Mouse (Mus musculus) forebrain, embryonic 16.5 days (tissue): ENCODE data around the gene Gm10260. TPM values are rescaled to one million over a fixed set of nuclear protein-coding genes. Genes with fewer than 3 reads are reported as not detected.

Source experiments
- ATAC-seq: fragments of 200-750 bp; cut with Nextera tagmentation; 2 replicates; pipeline ENCODE4 v1.8.0; 2017; ENCODE audit warnings: mild to moderate bottlenecking, moderate library complexity
- H3K27ac ChIP-seq: fragments of 300-500 bp; sonication (generic); 2 replicates; pipeline ENCODE4 v1.5.1; 2014; ENCODE audit warnings: low read length, control low read depth
- H3K27me3 ChIP-seq: fragments of 300-500 bp; sonication (generic); replicated peaks from 2 replicates; pipeline ENCODE4 v1.6.1; 2014; ENCODE audit warnings: low read length; ENCODE audit not compliant: control insufficient read depth, insufficient read depth
- H3K36me3 ChIP-seq: fragments of 300-500 bp; sonication (generic); 2 replicates; pipeline ENCODE4 v1.6.1; 2014; ENCODE audit not compliant: control insufficient read depth, insufficient read depth
- H3K4me1 ChIP-seq: fragments of 300-500 bp; sonication (generic); replicated peaks from 2 replicates; pipeline ENCODE4 v1.6.1; 2014; ENCODE audit warnings: low read length; ENCODE audit not compliant: control insufficient read depth, insufficient read depth
- H3K4me2 ChIP-seq: fragments of 300-500 bp; sonication (generic); 2 replicates; pipeline ENCODE4 v1.6.1; 2014; ENCODE audit warnings: mild to moderate bottlenecking, low read length, control low read depth
- H3K4me3 ChIP-seq: fragments of 300-500 bp; sonication (generic); replicated peaks from 2 replicates; pipeline ENCODE4 v1.5.1; 2014; ENCODE audit warnings: mild to moderate bottlenecking, low read length, control low read depth
- H3K9ac ChIP-seq: fragments of 300-500 bp; sonication (generic); replicated peaks from 2 replicates; pipeline ENCODE4 v1.6.1; 2014; ENCODE audit warnings: low read depth, low read length, control low read depth
- H3K9me3 ChIP-seq: fragments of 300-500 bp; sonication (generic); 2 replicates; pipeline ENCODE4 v1.6.1; 2016; ENCODE audit warnings: low read length; ENCODE audit not compliant: control insufficient read depth
- WGBS: fragments of 180-500 bp; shearing (Covaris S2); extraction: QIAGEN DNeasy Blood & Tissue Kit; methylation state at CpG from one replicate; pipeline ENCODE4 v1.1.7; 2014; 5-methylcytosine and 5-hydroxymethylcytosine counted together
- polyA plus RNA-seq: library from polyadenylated mRNA; unstranded; fragments of >200 nt; fragmentation: Nextera tagmentation; extraction: Ambion mirVana; gene quantifications from 2 replicates; pipeline ENCODE4 v1.2.1, GENCODE M21; 2015

Gene Gm10260
- polyA plus RNA-seq, 1 experiment from 2014 or later, result 3.3 TPM

GRCm38 (mm10) chr13:97734760-97735159 is 25.7 kb downstream of the Gm10260 start:
- no peak overlapping the region for H3K4me2 ChIP-seq
- peaks cover 3% of the 10 kb centered on the region for H3K4me1 ChIP-seq
- no peaks in the 10 kb centered on the region for H3K27me3 ChIP-seq
- no peaks in the 10 kb centered on the region for H3K9me3 ChIP-seq
- H3K36me3 ChIP-seq, result no peaks in the 10 kb centered on the region
- no peak overlapping the region for H3K27ac ChIP-seq
- WGBS, result 95% methylated on average over 3 of the region's 3 CpGs
- no peak for ATAC-seq
- H3K9ac ChIP-seq, result no peak overlapping the region
- H3K4me3 ChIP-seq, result no peak overlapping the region

DNA sequence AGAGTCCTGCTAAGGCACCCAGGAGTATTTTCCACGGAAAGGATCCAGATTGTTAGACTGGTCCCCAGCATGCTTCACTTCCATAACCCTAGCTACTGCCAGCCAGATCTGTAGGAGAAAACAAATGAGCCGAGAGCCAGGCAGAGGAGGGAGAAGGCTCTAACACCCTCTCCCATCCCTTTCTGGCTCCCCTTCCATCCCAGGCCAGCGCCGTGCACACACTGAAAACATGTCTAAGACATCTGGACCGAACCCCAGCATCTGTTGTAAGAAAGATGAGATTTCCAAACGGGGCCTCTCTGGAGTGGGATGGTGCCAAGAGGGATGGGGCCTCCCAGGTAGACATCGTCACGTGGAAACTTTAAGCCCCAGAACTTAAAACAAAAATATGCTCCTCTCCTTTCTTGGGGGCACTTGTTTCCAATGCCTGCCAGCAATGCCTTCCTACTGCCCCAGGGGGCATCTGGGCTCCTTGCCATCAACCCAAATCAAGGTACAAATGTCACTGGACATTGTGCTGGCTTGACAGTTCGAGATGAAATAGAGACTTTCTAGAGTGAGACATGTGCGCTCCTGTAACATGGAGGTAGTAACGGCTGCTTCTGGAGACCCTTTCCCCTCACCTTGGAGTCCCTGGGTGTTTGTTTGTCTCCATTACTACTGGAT is 35.1 kb downstream of the Gm10260 start:
- Histone ChIP-seq H3K4me2 (no peak overlapping the region), H3K4me1 (peaks cover 8% of the 10 kb centered on the region), H3K36me3 (no peaks in the 10 kb centered on the region), H3K9me3 (no peaks in the 10 kb centered on the region), H3K27me3 (no peaks in the 10 kb centered on the region), H3K4me3 (no peak overlapping the region), H3K27ac (no peak overlapping the region), H3K9ac (no peak overlapping the region)
- 57% methylated on average over 11 of the region's 11 CpGs for WGBS
- ATAC-seq, result 0 out of 2 replicates have a peak, but pooled peaks have one; percentile 28

DNA sequence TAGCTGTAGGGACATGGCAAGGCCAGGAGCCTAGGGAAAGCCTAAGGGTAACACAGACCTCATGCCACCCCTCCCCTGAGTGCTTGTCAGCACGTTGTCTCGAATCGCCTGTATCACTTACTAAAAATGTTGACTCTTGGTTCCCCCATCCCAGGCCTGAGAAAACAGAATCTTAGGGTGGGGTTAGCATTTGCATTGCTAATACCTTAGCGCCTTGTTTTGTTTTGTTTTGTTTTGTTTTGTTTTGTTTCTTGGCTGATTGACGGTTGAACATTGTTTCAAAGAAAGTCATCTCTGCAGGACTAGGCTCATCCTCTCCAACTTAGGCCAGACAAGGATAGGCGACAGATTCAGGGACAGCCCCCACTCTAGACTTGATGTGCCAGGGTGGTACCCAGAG is 35.9 kb downstream of the Gm10260 start:
- no peak for ATAC-seq
- Histone ChIP-seq H3K4me3 (no peak overlapping the region), H3K27ac (no peak overlapping the region), H3K9me3 (no peaks in the 10 kb centered on the region), H3K36me3 (no peaks in the 10 kb centered on the region), H3K4me1 (peaks cover 8% of the 10 kb centered on the region), H3K4me2 (no peak overlapping the region), H3K27me3 (no peaks in the 10 kb centered on the region), H3K9ac (no peak overlapping the region)
- WGBS, result 68% methylated on average over 6 of the region's 6 CpGs

- H3K27me3 ChIP-seq, result no peaks in the 10 kb centered on the region
- no peaks in the 10 kb centered on the region for H3K36me3 ChIP-seq
- no peaks in the 10 kb centered on the region for H3K9me3 ChIP-seq
- H3K9ac ChIP-seq, result no peak overlapping the region
- H3K4me2 ChIP-seq, result no peak overlapping the region
- H3K27ac ChIP-seq, result no peak overlapping the region
- no peak overlapping the region for H3K4me3 ChIP-seq
- no peak for ATAC-seq
- 83% methylated on average over 8 of the region's 8 CpGs for WGBS
- H3K4me1 ChIP-seq, result no peaks in the 10 kb centered on the region; the same call in 1 of the 2 replicates
Measured at GRCm38 (mm10) chr13:97712506-97713275, 47.7 kb downstream of the Gm10260 start.

DNA sequence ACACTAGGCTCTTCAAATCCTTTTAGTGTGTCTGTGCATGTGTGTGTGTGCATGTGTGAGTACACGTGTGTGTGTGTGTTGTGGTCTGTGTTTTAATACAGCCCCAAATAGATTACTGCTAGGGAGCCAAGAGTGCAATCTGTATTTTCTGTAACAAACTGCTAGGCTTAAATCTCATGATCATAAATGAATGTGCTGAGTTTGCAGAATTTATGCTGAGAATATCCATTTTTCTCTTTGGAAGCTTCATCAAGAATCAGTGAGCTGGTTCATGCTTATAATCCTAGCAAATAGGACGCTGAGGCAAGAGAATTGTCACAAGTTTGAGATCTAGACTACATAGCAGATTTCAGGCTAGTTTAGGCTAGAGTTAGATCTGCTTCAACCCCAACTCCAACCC is 48.9 kb downstream of the Gm10260 start:
- H3K27me3 ChIP-seq, result no peaks in the 10 kb centered on the region
- WGBS, result 91% methylated on average over 2 of the region's 2 CpGs
- no peak overlapping the region for H3K4me2 ChIP-seq
- H3K9me3 ChIP-seq, result no peaks in the 10 kb centered on the region
- no peak for ATAC-seq
- no peak overlapping the region for H3K4me3 ChIP-seq
- H3K9ac ChIP-seq, result no peak overlapping the region
- no peaks in the 10 kb centered on the region; the same call in 1 of the 2 replicates for H3K4me1 ChIP-seq
- no peaks in the 10 kb centered on the region for H3K36me3 ChIP-seq
- no peak overlapping the region for H3K27ac ChIP-seq
